Mouse (Mus musculus) hematopoietic stem cell, adult 5-6 weeks (primary cell): ENCODE data around the gene Rai1. TPM values are rescaled to one million over a fixed set of nuclear protein-coding genes. Genes with fewer than 3 reads are reported as not detected.

Source experiments
- ATAC-seq, 2 experiments: fragments of 125-278 bp in 1 of 2; replicated peaks in 1 of 2; 2 replicates each; pipeline ENCODE4 v1.8.0; 2016 to 2017; ENCODE audit warnings: inconsistent platforms in 2 of 2, mild to moderate bottlenecking in 2 of 2, moderate number of reproducible peaks in 2 of 2, low read depth in 1 of 2, moderate TSS enrichment in 1 of 2; ENCODE audit not compliant: low FRiP score in 2 of 2, poor library complexity in 2 of 2, severe bottlenecking in 2 of 2, insufficient read depth in 1 of 2, low TSS enrichment in 1 of 2
- total RNA-seq: library from RNA; stranded (forward); fragments of 172-1452, 232-1000 nt; gene quantifications from 2 replicates; pipeline ENCODE4 v1.2.3, GENCODE M21; 2017

Gene Rai1
- total RNA-seq, 1 experiment from 2014 or later, result 20.8 TPM

DNA sequence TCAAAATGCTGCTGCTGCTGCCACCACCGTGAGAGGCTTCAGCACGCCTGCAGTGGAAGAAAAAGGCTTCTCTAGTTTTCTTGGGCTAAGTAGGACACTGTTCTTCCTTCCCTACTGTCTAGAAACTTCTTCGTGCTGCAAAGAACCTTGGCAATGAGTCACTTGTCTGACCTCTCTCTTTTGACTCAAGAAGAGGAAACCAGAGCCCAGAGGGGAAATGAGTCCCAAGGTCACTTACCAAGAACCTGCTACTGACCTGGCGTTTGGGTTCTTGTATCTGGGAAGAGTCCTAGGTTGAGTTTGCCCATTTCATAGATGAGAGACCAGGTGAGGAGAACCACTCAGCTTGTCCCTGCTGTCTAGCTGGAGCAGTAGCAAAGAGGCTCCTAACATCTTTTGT, 38.3 kb downstream of the Rai1 start:
- ATAC-seq, result no peak

DNA sequence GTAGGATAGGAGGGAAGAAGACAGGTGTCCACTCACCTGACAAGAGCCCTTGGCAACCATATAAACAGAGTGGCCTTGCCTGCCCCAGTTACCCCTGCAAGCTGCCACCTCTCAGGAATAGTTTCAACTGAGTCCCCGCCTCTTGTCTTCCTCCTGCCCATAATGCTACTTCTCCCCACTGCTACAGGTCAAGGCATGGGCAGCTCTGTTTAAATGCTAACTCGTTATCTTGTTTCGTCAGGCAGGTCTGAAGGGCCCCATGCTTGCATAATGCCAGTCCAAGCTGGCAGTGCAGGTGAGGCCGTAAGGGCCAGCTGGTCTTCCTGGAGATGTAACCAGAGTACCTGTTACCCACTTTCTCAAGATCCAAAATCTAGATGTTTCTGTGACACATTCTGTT, 41.4 kb downstream of the Rai1 start:
- ATAC-seq, result no peak

DNA sequence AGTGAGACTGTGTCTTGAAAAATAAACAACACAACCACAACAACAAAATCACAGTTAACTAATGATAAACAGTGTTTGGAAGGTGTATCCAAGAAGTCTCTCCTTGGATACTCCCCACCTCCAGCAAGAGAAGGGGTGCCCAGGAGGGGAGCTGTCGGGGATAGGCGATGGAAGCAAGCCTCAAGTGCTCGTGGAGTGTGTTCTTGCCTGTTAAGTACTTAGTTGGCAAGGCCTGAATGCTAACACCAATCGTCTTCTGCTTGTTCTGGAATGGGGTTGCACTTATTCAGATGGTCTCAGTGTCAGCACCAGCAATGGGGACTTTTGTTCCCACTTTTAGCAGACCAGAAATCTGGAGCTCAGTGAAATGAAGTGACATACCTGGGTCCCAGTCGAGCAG, 43.8 kb downstream of the Rai1 start:
- ATAC-seq, result no peak

DNA sequence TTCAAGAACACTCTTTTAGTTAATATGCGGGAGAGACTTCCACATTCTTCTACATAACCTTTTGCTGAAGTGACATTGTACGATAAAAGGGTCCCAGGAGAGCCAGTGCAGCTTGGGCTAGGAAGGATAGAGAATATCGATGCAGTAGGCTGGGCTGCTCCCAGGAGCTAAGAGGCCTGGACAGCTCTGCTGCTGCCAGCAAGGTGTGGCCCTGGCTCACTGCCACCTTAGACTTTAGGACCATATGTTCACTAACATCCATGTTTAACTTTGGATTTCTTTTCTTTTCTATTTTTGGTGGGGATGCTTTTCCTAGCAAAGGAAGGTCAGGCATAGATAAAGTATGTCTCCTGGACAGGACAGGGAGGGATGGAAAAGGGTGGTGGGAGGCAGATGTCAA, 44.3 kb downstream of the Rai1 start:
- no peak for ATAC-seq

DNA sequence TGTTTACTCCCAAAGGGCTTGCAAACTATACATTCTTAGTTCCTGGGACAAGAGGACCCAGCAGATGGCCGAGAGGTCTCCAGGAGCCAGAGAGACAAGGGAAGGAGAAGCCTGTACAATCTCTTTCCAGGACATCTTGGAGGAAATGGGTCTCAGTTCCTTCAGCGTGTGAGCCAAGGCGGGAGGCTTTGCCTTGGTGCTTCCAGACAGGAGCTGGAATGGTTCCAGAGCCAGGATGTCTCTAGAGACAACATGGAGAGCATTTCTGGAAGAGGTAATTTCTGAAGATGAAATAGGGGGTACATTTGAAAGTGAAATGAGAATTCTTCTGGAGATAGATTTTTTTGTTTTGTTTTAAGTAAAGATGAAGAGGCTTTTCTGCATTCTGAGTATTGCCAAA, 45.9 kb downstream of the Rai1 start:
- no peak for ATAC-seq

DNA sequence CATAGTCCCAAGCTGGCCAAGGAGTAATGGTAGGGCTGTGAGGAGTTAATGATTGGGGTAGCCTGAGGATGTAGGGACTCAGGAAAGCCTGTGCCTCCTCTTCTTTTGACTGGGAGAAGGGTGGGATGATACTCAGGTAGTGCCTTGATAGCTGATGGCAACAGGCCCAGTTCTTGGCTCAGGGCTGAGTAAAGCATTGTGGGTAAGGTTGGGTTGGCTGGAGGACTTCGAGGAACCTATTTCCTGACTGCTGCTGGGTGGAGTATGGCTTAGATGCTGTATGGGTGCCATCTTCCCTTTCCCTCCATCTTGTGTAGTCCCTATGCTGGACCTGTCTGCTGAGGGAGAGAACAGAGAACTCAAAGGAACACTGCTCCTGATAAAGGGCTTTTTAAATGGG, 47.5 kb downstream of the Rai1 start:
- ATAC-seq, result peak in 1 of 2 experiments; percentile 17; a peak in 1 of 4 replicates

DNA sequence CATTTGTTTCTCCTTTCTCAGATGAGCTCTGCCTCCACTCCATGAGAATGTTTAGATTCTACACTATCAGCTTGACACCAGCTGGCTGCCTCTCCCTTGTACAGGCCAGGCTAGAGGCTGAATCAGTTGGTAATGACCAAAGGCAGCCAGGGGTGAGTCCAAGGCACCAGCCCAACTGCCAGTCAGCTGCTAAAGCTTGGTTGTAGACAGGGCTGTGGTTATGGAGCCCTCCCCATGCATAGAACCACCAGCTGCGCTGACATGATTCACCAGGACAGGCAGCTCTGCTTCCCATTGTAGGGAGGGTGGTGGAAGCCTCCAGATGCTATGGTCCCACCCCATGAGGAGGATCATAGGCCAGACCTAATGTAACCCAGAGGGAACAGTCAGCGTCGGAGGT, 49.1 kb downstream of the Rai1 start:
- ATAC-seq, result no peak

DNA sequence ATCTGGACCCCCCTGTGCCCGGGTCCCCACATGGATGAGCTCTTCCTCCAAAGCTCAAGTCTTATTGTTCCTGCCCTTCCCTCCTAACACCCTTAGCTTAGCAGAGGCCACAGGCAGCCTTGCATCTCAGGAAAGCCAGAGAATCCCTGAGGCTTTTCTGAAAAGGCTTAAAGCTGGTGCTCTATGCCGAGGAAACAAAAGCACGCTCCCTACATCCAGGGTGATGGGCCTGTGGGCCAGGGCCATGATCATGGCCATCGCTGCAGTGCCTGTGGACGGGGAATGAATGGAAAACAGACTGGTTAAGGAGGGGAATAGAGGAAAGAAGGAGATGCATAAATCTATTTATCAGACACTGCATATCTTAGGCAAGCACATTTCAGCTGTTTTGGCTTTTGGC, 50.9 kb downstream of the Rai1 start:
- no peak for ATAC-seq

DNA sequence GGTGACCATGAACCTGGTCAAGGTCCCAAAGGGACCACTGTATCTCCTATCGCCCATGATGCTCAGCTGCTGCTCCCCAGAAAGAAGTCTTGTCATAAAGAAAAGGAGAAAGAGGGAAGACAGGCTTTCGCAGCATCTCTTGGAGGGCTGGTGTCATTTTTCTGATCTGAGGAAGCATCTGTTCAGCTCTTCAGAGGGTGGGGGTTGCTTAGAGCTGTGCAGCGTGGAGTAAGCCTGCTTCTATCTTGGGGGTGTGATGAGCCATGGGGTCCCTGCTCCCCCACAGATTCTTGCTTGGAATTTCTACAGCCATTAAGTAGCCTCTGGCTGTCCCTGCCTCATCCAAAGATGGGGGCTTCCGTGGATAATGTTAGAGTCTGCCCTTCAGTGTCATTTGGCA, 53.5 kb downstream of the Rai1 start:
- ATAC-seq, result no peak

DNA sequence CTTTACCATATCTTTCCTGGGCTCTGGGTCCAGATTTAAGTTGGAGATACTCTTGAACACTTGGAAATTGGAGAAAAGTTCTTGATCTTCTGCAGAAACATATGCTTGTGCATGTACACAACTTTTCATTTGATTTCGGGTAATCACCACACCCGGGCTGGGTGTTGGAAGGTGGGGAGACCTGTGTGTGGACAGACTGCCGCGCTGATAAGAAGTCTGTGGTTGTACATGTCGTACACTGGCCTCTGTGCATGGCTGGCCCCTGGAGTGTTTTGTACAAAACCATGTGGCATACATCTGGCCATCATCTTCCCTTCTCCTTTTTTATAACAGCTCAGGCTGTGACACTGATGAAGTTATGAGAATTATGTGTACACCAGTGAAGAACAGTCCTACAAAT, 55.1 kb downstream of the Rai1 start:
- no peak for ATAC-seq

DNA sequence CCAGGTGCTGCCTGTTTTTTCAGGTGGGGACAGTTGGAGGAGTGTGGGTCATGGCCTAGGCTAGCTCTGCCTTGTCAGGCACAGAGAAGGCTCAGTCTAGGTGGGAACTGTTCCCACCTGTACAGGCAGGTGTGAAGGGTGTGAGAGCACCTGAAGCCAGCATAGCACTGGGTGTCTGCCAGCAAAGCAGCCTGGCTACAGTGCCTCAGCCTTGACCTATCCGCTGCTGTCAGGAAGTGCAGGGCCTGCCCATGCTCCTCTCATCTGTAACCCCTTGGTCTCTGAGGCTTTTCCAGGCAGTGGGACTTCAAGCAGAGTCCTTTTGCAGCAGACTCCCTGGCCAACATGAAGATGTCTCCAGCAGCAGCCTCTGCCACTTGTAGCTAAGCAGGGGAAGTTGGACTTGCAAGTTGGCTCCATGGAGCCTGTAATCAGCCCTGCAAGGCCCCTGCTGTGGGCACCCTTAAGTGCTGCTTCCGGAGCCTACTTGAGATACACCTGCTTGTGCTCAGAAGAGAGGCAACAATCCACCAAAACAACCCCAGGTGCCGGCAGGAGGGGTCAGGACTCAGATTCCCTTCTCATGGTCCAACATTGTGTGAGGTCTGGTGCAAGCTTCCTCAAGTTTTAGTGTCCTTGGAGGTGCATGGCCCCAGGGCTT, 55.8 kb downstream of the Rai1 start:
- ATAC-seq, result peak; percentile 7 to 19; a peak in 1 of 4 replicates

DNA sequence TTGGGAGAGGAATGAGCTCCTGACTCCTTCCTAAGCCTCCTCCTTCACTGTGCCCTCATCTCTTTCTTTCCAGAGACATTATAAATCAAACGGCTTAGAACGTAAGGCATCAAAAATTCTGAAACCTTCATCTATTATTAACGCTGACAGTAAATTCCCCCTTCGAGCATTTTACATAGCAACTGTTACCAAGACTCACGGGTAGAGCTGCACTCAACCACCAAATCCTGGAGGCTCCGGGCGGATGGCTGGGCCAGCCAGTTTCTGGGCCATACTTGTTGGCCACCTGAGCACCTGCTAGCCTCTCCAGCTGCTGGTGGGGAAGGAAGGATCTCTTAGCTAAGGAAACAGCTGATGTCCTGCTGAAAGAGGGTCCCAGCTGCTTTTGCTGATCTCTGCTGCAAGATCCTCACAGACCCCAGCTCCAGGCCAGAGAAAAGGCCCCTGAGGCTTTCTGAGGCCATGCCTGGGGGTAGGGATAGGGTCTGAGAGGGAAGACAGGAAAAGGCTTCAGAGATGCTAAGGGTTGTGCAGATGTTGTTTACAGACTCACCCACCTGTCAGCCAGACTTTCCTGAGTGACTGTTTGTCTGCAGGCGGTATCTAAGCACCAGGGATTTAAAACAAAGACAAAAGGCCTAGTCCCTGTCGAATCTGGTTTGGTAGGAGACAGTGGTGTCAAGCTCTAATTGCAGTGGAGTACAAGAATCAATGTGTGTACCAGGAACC, 56.5 kb downstream of the Rai1 start:
- no peak for ATAC-seq

DNA sequence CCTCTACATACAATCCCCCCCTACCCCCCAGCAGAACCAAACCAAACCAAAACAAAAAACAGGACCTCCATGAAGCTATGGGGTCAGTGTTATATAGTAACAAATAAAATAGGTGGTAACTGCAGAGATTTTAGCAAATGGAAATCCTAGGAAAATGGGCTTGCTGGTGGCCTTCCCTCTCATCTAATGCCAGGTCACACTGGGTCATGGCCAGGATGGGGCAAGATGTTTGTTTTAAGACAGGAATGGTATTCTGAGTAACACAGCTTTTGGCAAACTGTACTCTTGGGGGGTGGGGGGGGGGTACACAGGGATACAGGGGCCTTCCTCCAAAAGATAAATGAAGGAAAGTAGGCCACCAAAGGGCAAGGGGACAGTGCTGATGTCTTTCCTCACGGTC, 57.7 kb downstream of the Rai1 start:
- ATAC-seq, result no peak

DNA sequence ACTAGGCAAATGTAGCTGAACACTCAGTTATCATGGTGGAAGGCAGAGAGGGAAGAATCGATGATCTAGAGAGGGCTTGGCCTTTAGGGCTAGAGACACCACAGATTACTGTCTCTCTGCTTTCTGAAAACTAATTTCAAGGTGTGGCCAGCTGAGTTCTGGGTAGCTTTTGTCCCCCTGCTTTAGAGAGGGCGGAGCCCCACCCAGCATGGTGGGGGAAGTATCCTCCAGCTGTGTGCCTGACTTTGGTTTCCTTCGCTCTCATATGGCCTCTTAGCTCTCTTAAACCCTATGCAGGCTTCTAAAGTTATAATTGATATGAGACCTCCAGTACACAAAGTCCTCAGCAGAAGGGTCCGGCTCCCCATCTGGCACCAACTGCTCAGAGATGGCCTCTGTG, 58.5 kb downstream of the Rai1 start:
- ATAC-seq, result 0 out of 4 replicates have a peak, but pooled peaks of 1 of the 2 experiments have one; percentile 29

DNA sequence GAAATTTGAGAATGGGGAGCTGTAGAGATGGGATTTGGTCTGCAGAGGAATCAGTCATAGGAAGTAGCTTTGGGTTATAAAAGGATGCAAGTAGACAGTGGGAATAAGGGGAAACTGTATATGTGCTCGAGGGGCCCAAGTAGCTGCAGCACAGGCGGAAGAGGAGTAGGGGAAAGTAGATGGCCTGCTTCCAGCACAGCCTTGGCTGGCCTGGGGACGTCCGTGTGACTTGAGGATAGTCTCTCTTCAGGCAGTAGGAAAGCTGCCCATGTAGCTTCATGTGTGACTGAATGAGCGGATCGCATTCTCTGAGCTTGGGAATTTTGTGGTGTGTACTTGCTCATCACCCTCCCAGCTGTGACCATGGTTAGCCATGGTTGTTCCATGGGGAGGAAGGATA, 59.6 kb downstream of the Rai1 start:
- no peak for ATAC-seq

DNA sequence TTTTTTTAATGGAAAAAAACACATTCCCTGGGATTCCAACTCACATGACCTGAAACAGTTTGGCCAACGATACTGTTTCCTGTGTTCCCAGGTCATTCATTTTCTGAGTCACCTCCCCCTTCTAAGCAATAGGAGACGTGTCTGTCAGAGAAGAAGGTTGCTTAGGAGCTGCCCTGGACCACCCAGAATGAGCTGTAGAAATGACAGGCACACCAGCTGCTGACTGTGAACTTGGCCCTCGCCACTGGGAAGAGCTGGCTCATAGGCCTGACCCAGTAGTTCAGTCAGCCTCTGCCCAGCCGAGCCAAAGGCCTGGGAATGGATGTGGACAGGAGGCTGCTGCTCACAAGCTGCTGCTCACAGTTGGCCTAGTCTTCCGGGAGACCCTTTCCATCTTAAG, 60.3 kb downstream of the Rai1 start:
- ATAC-seq, result no peak

DNA sequence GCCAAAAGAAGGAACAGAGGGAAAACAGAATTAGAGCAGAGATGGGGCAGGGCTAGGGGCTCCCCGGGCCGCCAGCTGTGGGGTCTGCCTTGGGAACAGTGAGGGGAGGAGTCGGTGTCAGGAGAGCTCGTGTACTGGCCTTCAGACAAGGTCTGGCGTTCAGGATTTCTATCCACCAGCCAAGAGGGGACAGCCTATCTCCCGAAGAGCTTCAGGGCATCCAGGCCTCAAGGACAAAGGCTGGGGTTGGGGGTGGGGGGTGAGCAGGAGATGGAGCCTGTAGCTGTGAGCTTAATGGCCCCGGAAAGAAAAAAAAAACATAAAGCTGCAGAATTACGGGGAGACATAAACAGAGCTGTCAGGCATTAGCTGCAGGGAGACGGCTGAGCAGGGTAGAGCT, 64.0 kb downstream of the Rai1 start:
- no peak for ATAC-seq

DNA sequence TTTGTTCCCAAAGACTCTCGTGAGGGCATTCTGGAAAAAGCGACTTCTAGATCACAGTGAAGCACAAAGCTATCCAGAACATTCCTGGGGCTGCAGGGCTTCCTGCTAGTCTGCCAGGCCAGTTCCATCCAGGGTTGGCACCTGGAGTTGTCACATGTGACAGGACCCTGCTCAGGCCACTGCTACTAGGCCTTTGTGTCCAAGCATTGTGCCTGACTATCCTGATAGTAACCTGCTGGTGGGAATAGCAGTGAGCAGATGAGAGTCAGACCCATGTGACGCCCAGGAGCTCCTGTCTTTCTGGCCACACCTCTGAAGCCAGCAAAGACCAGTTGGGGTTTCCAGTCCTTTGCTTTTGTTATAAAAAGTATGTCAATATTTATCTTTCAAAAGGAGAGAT, 67.3 kb downstream of the Rai1 start:
- no peak for ATAC-seq

DNA sequence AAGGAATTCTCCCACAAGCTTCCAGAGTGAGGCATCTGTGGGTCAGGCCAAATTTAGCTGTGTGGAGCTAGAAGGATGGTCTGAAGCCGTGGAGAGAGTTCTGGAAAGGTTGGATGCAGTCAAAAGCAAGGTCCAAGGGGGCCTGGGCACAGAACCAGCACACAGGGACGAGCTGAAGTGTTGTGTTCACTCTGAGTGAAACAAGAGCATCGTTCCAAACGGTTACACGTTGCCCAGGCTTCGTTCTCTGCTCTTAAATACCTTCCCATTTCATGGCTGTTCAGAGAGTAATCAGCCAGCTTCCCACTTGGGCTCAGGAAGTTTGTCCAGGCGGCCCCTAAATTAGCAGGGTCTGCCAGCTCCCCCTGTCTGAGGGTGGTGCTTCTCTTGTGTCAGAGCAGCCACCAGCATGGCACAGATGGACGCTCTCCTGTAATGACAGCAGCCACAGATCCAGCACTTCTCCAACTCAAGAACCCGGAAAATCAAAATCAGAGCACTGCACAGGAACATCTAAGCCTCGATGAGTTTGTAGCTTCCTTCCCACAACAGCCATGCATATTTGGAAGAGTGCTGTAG, 68.9 kb downstream of the Rai1 start:
- ATAC-seq, result no peak
